Mouse (Mus musculus): ENCODE data around the gene Btbd3. TPM values are rescaled to one million over a fixed set of nuclear protein-coding genes. Genes with fewer than 3 reads are reported as not detected.

The Btbd3 gene
- polyA plus RNA-seq, 1 experiment = 26.1 TPM

GRCm38 (mm10) chr2:138365391-138365790 lies 109.0 kb downstream of the Btbd3 start:
- Histone ChIP-seq H3K27ac (ENCODE audit: insufficient read depth, low read length) (no peak overlapping the region), H3K4me3 (ENCODE audit: insufficient read depth, low read length) (no peak overlapping the region), H3K4me1 (ENCODE audit: control insufficient read depth, insufficient read depth, low read length) (no peaks in the 10 kb centered on the region)
- TF ChIP-seq CTCF (IDR thresholded peaks at IDR 0.05; ENCODE audit: borderline replicate concordance, insufficient read depth, low read length) = no peak
- no peak for TF ChIP-seq POLR2A (IDR thresholded peaks at IDR 0.05; ENCODE audit: low read depth, low read length)

GRCm38 (mm10) chr2:138374556-138374955 lies 118.2 kb downstream of the Btbd3 start:
- Histone ChIP-seq H3K4me3 (ENCODE audit: insufficient read depth, low read length) (no peak overlapping the region), H3K4me1 (ENCODE audit: control insufficient read depth, insufficient read depth, low read length) (no peaks in the 10 kb centered on the region; the same call in 1 of the 2 replicates), H3K27ac (ENCODE audit: insufficient read depth, low read length) (no peak overlapping the region)
- no peak for TF ChIP-seq POLR2A (IDR thresholded peaks at IDR 0.05; ENCODE audit: low read depth, low read length)
- no peak for TF ChIP-seq CTCF (IDR thresholded peaks at IDR 0.05; ENCODE audit: borderline replicate concordance, insufficient read depth, low read length)

- H3K4me1 ChIP-seq (ENCODE audit: control insufficient read depth, insufficient read depth, low read length) = no peaks in the 10 kb centered on the region; the same call in 1 of the 2 replicates
- TF ChIP-seq CTCF (IDR thresholded peaks at IDR 0.05; ENCODE audit: borderline replicate concordance, insufficient read depth, low read length) (no peak), POLR2A (IDR thresholded peaks at IDR 0.05; ENCODE audit: low read depth, low read length) (no peak)
- no peak overlapping the region for H3K4me3 ChIP-seq (ENCODE audit: insufficient read depth, low read length)
- H3K27ac ChIP-seq (ENCODE audit: insufficient read depth, low read length) = no peak overlapping the region
Measured at GRCm38 (mm10) chr2:138378855-138379254, 122.5 kb downstream of the Btbd3 start.

- Histone ChIP-seq H3K4me1 (ENCODE audit: control insufficient read depth, insufficient read depth, low read length) (no peaks in the 10 kb centered on the region), H3K4me3 (ENCODE audit: insufficient read depth, low read length) (no peak overlapping the region), H3K27ac (ENCODE audit: insufficient read depth, low read length) (no peak overlapping the region)
- TF ChIP-seq CTCF (IDR thresholded peaks at IDR 0.05; ENCODE audit: borderline replicate concordance, insufficient read depth, low read length) = no peak
- no peak for TF ChIP-seq POLR2A (IDR thresholded peaks at IDR 0.05; ENCODE audit: low read depth, low read length)
Measured at GRCm38 (mm10) chr2:138384762-138385161, 128.4 kb downstream of the Btbd3 start.

GRCm38 (mm10) chr2:138388591-138388990 lies 132.2 kb downstream of the Btbd3 start:
- H3K4me1 ChIP-seq (ENCODE audit: control insufficient read depth, insufficient read depth, low read length) = no peaks in the 10 kb centered on the region
- no peak overlapping the region for H3K4me3 ChIP-seq (ENCODE audit: insufficient read depth, low read length)
- H3K27ac ChIP-seq (ENCODE audit: insufficient read depth, low read length) = no peak overlapping the region
- TF ChIP-seq POLR2A (IDR thresholded peaks at IDR 0.05; ENCODE audit: low read depth, low read length) (no peak), CTCF (IDR thresholded peaks at IDR 0.05; ENCODE audit: borderline replicate concordance, insufficient read depth, low read length) (no peak)

- no peaks in the 10 kb centered on the region for H3K4me1 ChIP-seq (ENCODE audit: control insufficient read depth, insufficient read depth, low read length)
- TF ChIP-seq CTCF (IDR thresholded peaks at IDR 0.05; ENCODE audit: borderline replicate concordance, insufficient read depth, low read length) = no peak
- TF ChIP-seq POLR2A (IDR thresholded peaks at IDR 0.05; ENCODE audit: low read depth, low read length) = no peak
- no peak overlapping the region for H3K27ac ChIP-seq (ENCODE audit: insufficient read depth, low read length)
- H3K4me3 ChIP-seq (ENCODE audit: insufficient read depth, low read length) = no peak overlapping the region
Measured at GRCm38 (mm10) chr2:138403046-138403445, 146.7 kb downstream of the Btbd3 start.

- TF ChIP-seq CTCF (IDR thresholded peaks at IDR 0.05; ENCODE audit: borderline replicate concordance, insufficient read depth, low read length) = no peak
- TF ChIP-seq POLR2A (IDR thresholded peaks at IDR 0.05; ENCODE audit: low read depth, low read length) = no peak
- H3K27ac ChIP-seq (ENCODE audit: insufficient read depth, low read length) = no peak overlapping the region
Measured at GRCm38 (mm10) chr2:138405753-138406528, 149.6 kb downstream of the Btbd3 start.

GRCm38 (mm10) chr2:138406703-138407102 lies 150.3 kb downstream of the Btbd3 start:
- no peaks in the 10 kb centered on the region for H3K4me1 ChIP-seq (ENCODE audit: control insufficient read depth, insufficient read depth, low read length)
- TF ChIP-seq POLR2A (IDR thresholded peaks at IDR 0.05; ENCODE audit: low read depth, low read length) = no peak
- H3K4me3 ChIP-seq (ENCODE audit: insufficient read depth, low read length) = no peak overlapping the region
- no peak overlapping the region for H3K27ac ChIP-seq (ENCODE audit: insufficient read depth, low read length)

More at GRCm38 (mm10) chr2:138405753-138406528, 149.6 kb downstream of the Btbd3 start:
- H3K4me3 ChIP-seq (ENCODE audit: insufficient read depth, low read length) = no peak overlapping the region
- H3K4me1 ChIP-seq (ENCODE audit: control insufficient read depth, insufficient read depth, low read length) = no peaks in the 10 kb centered on the region

- TF ChIP-seq CTCF (IDR thresholded peaks at IDR 0.05; ENCODE audit: borderline replicate concordance, insufficient read depth, low read length) (no peak), POLR2A (IDR thresholded peaks at IDR 0.05; ENCODE audit: low read depth, low read length) (no peak)
- H3K4me3 ChIP-seq (ENCODE audit: insufficient read depth, low read length) = no peak overlapping the region
- H3K27ac ChIP-seq (ENCODE audit: insufficient read depth, low read length) = no peak overlapping the region
- no peaks in the 10 kb centered on the region for H3K4me1 ChIP-seq (ENCODE audit: control insufficient read depth, insufficient read depth, low read length)
Measured at GRCm38 (mm10) chr2:138412537-138412936, 156.2 kb downstream of the Btbd3 start.

- Histone ChIP-seq H3K27ac (ENCODE audit: insufficient read depth, low read length) (no peak overlapping the region), H3K4me3 (ENCODE audit: insufficient read depth, low read length) (no peak overlapping the region), H3K4me1 (ENCODE audit: control insufficient read depth, insufficient read depth, low read length) (no peaks in the 10 kb centered on the region)
- TF ChIP-seq POLR2A (IDR thresholded peaks at IDR 0.05; ENCODE audit: low read depth, low read length) (no peak), CTCF (IDR thresholded peaks at IDR 0.05; ENCODE audit: borderline replicate concordance, insufficient read depth, low read length) (no peak)
Measured at GRCm38 (mm10) chr2:138422321-138422720, 166.0 kb downstream of the Btbd3 start.
